Mouse (Mus musculus) embryonic facial prominence, embryonic 15.5 days (tissue): Measurements from ENCODE around the gene Mrpl30. TPM values are rescaled to one million over a fixed set of nuclear protein-coding genes. Genes with fewer than 3 reads are reported as not detected.

Experiments used
- ATAC-seq: fragments of 200-750 bp; cut with Nextera tagmentation; 2 replicates; pipeline ENCODE4 v1.8.0; 2017; ENCODE audit warnings: low read depth, moderate TSS enrichment; ENCODE audit not compliant: insufficient number of reproducible peaks, low FRiP score, low TSS enrichment
- H3K27ac ChIP-seq: fragments of 300-500 bp; sonication (generic); replicated peaks from 2 replicates; pipeline ENCODE4 v1.5.1; 2015; ENCODE audit warnings: mild to moderate bottlenecking, inconsistent platforms
- H3K27me3 ChIP-seq: fragments of 300-500 bp; sonication (generic); 2 replicates; pipeline ENCODE4 v1.6.1; 2015; ENCODE audit warnings: inconsistent platforms
- H3K36me3 ChIP-seq: fragments of 300-500 bp; sonication (generic); 2 replicates; pipeline ENCODE4 v1.6.1; 2015; ENCODE audit warnings: mild to moderate bottlenecking, inconsistent platforms
- H3K4me1 ChIP-seq: fragments of 300-500 bp; sonication (generic); 2 replicates; pipeline ENCODE4 v1.6.1; 2015; ENCODE audit warnings: inconsistent platforms
- H3K4me2 ChIP-seq: fragments of 300-500 bp; sonication (generic); replicated peaks from 2 replicates; pipeline ENCODE4 v1.6.1; 2015; ENCODE audit warnings: mild to moderate bottlenecking, inconsistent platforms
- H3K4me3 ChIP-seq: fragments of 300-500 bp; sonication (generic); replicated peaks from 2 replicates; pipeline ENCODE4 v1.5.1; 2015; ENCODE audit warnings: mild to moderate bottlenecking, inconsistent platforms
- H3K9ac ChIP-seq: fragments of 300-500 bp; sonication (generic); 2 replicates; pipeline ENCODE4 v1.6.1; 2015; ENCODE audit warnings: inconsistent platforms
- H3K9me3 ChIP-seq: fragments of 300-500 bp; sonication (generic); replicated peaks from 2 replicates; pipeline ENCODE4 v1.6.1; 2016; ENCODE audit warnings: inconsistent platforms
- WGBS: fragments of 180-500 bp; shearing (Covaris S2); methylation state at CpG from one replicate; pipeline ENCODE4 v1.1.7; 2015; 5-methylcytosine and 5-hydroxymethylcytosine counted together
- polyA plus RNA-seq: library from polyadenylated mRNA; unstranded; fragments of >200 nt; fragmentation: Nextera tagmentation; extraction: Ambion mirVana; gene quantifications from 2 replicates; pipeline ENCODE4 v1.2.1, GENCODE M21; 2015

Gene Mrpl30
- polyA plus RNA-seq, 1 experiment from 2014 or later = 239 TPM

DNA sequence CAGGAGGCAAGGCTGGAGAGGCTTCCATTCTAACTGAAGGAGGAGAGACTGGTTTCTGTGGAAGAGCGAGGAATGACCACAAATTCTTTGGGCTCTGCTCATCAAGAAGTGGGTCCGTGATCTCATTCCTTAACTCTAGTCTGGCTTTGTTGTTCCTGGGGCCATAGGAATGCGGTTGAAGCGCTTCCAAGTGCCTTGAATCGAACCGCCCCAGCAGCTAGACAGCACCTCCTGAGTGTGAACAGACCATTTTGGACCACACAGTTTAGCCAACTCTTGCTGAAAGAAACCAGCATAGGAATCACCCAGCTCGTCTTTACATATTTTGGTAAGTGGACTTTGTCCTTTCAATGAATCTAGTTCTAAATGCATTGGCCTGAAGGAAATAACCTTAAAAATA lies 18.6 kb upstream of the Mrpl30 start, which contains the start of gene Lipt1:
Gene Lipt1, plus strand, starts transcription at position 35 of the 400 bp plus-strand sequence.
- peak within 1 kb of the TSS; percentile 72 for H3K4me2 ChIP-seq

DNA sequence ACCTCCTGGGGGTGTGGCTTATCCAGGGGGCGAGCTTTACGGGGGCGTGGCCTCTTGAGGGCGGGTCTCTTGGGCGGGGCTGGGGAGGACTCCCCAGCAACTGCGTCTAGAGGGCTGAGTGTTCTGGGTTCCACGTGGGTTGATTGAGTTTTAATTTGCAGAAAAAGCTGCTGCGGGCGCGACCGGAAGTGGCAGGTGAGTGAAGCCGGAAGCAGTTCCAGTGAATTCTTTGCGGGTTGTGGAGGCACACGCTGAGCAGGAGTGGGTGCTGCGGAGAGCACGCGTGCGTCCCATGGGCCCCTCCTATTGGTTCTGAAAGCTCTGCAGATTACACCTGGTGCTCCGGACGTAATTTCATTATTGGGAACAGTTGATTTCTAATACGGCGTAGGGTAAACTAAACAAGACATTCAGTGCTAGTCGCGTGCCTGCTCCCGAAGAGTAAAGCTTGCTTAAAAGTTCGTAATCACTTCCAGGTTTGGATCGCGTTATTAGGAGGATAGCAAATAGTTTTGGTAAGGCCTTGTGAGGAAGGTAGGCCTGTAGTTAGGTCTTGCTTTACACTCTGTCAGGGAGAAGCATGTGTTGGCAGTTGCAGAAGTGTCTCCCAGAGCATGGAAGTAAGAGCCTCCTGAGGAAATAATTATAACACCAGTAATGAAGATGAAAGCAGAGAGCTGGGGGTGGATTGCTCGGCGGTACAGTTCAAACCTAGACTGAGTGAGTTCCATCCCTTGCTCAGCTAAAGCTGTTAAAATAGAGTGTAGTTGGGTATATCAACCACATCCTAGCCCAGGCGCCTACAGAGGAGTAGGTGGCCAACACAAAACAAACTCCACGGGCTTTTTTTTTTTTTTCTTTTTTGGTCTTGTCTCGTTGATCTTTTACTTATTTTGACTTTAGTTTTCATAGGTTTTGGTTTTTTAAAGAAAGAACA lies 17.9 kb upstream of the Mrpl30 start:
- peak overlapping the region; percentile 76 for H3K27ac ChIP-seq
- 5% methylated on average over 33 of the region's 33 CpGs for WGBS
- H3K27me3 ChIP-seq = no peaks in the 10 kb centered on the region
- H3K36me3 ChIP-seq = peaks cover 27% of the 10 kb centered on the region
- peak overlapping the region; percentile 72 for H3K4me2 ChIP-seq
- H3K9ac ChIP-seq = no peak overlapping the region; the same call in 1 of the 2 replicates
- ATAC-seq = peak; percentile 90
- no peaks in the 10 kb centered on the region for H3K9me3 ChIP-seq
- H3K4me3 ChIP-seq = peak overlapping the region; percentile 62
- peaks cover 10% of the 10 kb centered on the region for H3K4me1 ChIP-seq

More for the DNA sequence above, 18.6 kb upstream of the Mrpl30 start, which contains the start of gene Lipt1:
- H3K9ac ChIP-seq = no peak within 1 kb of the TSS; the same call in 1 of the 2 replicates
- no peaks in the 10 kb centered on the region for H3K27me3 ChIP-seq
- peaks cover 20% of the 10 kb centered on the region for H3K36me3 ChIP-seq
- no peaks in the 10 kb centered on the region for H3K9me3 ChIP-seq
- WGBS = 10% methylated on average over 7 of the region's 7 CpGs
- peak within 1 kb of the TSS; percentile 62 for H3K4me3 ChIP-seq
- H3K27ac ChIP-seq = peak within 1 kb of the TSS; percentile 76
- no peak for ATAC-seq
- peaks cover 10% of the 10 kb centered on the region for H3K4me1 ChIP-seq

DNA sequence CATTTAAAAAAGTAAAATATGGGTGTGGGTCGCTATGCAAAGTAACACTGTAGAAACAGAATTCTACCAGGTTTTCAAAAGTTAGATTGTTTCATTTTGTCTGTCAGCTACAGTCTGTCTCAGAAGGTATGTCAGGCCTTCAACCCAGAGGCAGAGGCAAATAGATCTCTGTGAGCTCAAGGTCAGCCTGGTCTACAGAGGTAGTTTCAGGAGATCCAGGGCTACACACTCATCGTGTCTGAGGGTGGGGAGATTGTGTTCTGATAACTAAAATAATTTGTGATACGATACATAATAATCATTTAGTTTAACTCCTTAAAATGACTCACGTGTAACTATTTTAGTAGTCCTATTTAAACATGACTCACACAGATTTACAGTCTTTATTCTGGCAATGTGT lies 17.1 kb upstream of the Mrpl30 start:
- Histone ChIP-seq H3K4me1 (peaks cover 10% of the 10 kb centered on the region), H3K4me2 (peak overlapping the region; percentile 72; the same call in 1 of the 2 replicates), H3K27me3 (no peaks in the 10 kb centered on the region), H3K9me3 (no peaks in the 10 kb centered on the region), H3K27ac (no peak overlapping the region), H3K36me3 (peaks cover 34% of the 10 kb centered on the region), H3K4me3 (peak overlapping the region; percentile 62; the same call in 1 of the 2 replicates), H3K9ac (no peak overlapping the region)
- WGBS = 90% methylated on average over 4 of the region's 4 CpGs
- ATAC-seq = no peak

DNA sequence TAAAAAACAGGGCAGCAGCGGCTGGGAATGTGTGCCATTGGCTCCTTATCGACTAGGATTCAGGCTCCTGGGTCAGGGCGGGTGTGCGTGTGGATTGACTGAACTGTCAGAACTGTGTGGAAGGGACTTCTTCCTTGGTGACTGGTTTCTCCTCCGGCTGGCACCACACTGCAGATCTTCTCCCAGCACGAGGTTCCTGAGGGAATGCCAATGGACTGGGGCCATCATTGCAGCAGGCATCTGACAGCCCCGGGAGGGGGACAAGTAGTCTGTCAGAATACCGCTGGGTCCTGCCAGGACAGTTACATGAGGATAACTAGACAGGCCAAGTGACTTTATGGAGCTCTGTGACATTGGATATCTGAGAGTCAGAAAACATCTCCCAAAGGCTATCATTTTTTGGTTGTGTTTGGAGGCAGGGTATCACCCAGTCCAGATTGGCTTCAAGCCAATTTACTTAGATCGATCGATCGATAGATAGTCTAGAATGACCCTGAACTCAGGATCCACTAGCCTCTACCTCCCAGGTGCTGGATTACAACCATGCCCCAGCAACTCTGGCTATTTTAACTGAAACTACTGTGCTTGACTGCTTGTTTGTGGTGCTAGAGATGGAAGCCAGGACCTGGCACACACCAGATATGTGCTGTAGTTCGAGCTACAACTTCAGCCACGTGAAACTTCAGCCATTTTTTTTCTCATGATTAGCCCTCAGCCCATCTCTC lies 12.4 kb upstream of the Mrpl30 start:
- ATAC-seq = no peak
- Histone ChIP-seq H3K27me3 (no peaks in the 10 kb centered on the region), H3K9me3 (no peaks in the 10 kb centered on the region), H3K4me3 (no peak overlapping the region), H3K4me2 (no peak overlapping the region), H3K9ac (no peak overlapping the region), H3K36me3 (peaks cover 64% of the 10 kb centered on the region), H3K4me1 (peaks cover under 1% of the 10 kb centered on the region; the same call in 1 of the 2 replicates), H3K27ac (no peak overlapping the region)
- 94% methylated on average over 13 of the region's 13 CpGs for WGBS

DNA sequence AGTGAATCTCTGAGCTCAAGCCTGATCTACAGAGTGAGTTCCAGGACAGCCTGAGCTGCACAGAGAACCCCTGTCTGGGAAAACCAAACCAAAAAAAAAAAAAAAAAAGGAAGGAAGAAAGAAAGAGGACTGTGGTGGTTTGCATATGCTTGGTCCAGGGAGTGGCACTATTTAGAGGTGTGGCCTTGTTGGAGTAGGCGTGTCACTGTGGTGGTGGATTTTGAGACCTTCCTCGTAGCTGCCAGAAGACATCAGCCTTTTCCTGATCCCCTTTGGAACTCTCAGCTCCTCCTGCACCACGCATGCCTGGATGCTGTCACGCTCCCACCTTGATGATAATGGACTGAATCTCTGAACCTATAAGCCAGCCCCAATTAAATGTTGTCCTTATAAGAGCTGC lies 6.9 kb upstream of the Mrpl30 start:
- ATAC-seq = no peak
- Histone ChIP-seq H3K9ac (no peak overlapping the region), H3K4me3 (no peak overlapping the region), H3K9me3 (no peaks in the 10 kb centered on the region), H3K36me3 (peaks cover 45% of the 10 kb centered on the region), H3K27me3 (no peaks in the 10 kb centered on the region), H3K27ac (no peak overlapping the region), H3K4me2 (no peak overlapping the region), H3K4me1 (no peaks in the 10 kb centered on the region)
- WGBS = 82% methylated on average over 4 of the region's 4 CpGs

DNA sequence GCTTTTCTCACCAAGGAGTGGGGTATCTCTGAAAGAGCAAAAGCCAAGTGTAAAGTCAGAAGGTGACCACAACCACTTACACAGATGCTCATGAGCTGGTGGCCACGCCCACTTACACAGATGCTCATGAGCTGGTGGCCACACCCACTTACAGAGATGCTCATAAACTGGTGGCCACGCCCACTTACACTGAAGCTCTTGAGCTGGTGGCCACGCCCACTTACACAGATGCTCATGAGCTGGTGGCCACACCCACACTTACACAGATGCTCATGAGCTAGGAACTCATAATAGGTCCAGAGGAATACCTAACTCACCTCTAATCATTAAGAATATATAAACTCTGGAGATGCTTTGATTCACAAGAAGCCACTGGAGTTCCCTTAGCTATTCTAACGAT lies 5.8 kb upstream of the Mrpl30 start:
- Histone ChIP-seq H3K27ac (no peak overlapping the region), H3K9ac (no peak overlapping the region), H3K4me1 (peaks cover 5% of the 10 kb centered on the region), H3K36me3 (peaks cover 36% of the 10 kb centered on the region), H3K9me3 (no peaks in the 10 kb centered on the region), H3K4me2 (no peak overlapping the region), H3K4me3 (no peak overlapping the region), H3K27me3 (no peaks in the 10 kb centered on the region)
- ATAC-seq = no peak
- 74% methylated on average over 4 of the region's 4 CpGs for WGBS

DNA sequence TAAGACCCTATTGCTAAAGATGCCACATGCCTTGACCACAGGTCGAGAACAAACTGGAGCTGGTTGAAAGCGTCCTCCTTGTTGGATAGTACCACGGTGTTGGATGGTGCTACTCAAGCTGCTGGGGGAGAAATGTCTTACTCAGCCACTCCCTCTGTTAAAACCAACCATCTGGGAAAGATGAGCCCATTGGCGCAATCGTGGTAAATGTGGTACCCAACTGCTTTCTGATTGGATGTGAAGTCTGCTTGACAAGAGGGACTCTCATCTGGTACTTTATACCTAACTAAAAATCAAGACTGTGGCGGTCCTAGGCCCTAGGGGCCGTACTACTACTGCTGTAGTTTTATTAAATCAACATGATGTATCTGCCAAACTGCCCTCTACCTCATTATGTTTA lies 1.1 kb upstream of the Mrpl30 start:
- WGBS = 82% methylated on average over 7 of the region's 7 CpGs
- ATAC-seq = no peak
- peaks cover 17% of the 10 kb centered on the region for H3K4me1 ChIP-seq

DNA sequence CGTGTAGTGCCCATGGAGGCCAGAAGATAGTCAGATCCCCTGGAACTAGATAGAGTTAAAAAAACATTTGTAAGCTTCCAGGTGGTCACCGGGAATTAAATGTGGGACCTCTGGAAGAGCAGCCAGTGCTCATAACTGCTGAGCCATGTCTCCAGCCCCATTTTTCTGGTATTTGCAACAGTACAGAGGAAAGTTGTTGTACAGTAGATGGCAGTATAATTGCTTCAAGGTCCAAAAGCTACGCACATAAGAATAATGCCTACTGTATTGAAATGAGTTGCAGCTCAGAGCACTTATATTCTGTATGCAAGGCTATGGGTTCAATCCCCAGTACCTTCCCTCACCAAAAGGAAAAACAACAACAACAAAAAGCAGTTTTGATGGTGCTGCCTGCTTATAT lies 1.1 kb downstream of the Mrpl30 start:
- H3K27ac ChIP-seq = no peak overlapping the region
- no peaks in the 10 kb centered on the region for H3K9me3 ChIP-seq
- no peak for ATAC-seq
- H3K4me3 ChIP-seq = peak overlapping the region; percentile 78
- H3K27me3 ChIP-seq = no peaks in the 10 kb centered on the region
- peak overlapping the region; percentile 71 for H3K4me2 ChIP-seq
- H3K9ac ChIP-seq = no peak overlapping the region
- 52% methylated on average over 3 of the region's 3 CpGs for WGBS
- peaks cover 17% of the 10 kb centered on the region for H3K4me1 ChIP-seq
- H3K36me3 ChIP-seq = peaks cover 22% of the 10 kb centered on the region

More for the DNA sequence above, 1.1 kb upstream of the Mrpl30 start:
- H3K4me3 ChIP-seq = peak overlapping the region; percentile 78
- H3K36me3 ChIP-seq = peaks cover 11% of the 10 kb centered on the region
- no peaks in the 10 kb centered on the region for H3K9me3 ChIP-seq
- H3K9ac ChIP-seq = peak overlapping the region; percentile 53; the same call in 1 of the 2 replicates
- H3K27ac ChIP-seq = 0 out of 2 replicates have a peak overlapping the region, but pooled peaks have one; percentile 89
- H3K27me3 ChIP-seq = no peaks in the 10 kb centered on the region
- H3K4me2 ChIP-seq = peak overlapping the region; percentile 71

DNA sequence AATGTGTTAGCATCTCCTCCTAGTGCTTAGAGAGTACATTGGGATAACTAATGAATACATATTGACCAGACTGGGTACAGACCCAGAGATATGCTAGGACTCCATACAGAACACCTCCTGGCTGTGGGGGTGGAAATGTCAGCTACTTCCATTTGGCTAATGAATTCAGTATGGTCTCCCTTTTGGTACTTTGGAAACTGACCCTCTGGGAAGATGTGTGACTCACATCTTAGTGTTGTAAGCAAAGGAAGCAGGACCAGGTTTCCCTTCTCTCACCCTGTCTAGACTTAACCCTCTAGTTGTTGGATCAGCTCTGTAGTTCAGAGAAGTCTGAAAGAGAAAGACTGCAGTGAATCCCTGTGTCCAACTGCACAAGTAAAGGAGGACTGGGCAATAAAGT lies 4.3 kb downstream of the Mrpl30 start:
- Histone ChIP-seq H3K27me3 (no peaks in the 10 kb centered on the region), H3K9me3 (no peaks in the 10 kb centered on the region), H3K4me2 (no peak overlapping the region), H3K4me3 (no peak overlapping the region), H3K27ac (no peak overlapping the region), H3K9ac (no peak overlapping the region), H3K4me1 (peaks cover 11% of the 10 kb centered on the region), H3K36me3 (peaks cover 43% of the 10 kb centered on the region)
- no peak for ATAC-seq

DNA sequence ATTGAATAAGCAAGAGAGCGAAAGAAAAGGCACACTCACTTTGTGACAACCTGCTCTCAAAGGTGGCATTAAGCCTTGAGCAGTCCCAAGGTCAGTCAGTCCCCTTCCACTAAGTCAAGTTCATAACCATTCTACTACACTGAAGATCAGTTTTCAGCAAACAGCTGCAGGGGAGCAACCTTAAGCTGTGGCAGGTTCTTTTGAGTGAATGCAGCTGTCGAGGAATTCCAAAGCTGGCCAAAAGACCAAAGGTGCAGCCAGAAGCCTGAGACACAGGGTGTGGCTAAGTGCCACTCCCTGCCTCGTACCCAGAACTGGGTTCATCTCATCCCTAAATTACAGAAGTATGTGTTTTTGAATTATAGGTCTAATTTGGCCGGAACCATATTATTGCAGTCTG lies 9.5 kb downstream of the Mrpl30 start:
- no peaks in the 10 kb centered on the region for H3K4me1 ChIP-seq
- H3K4me3 ChIP-seq = no peak overlapping the region
- H3K36me3 ChIP-seq = peaks cover 40% of the 10 kb centered on the region
- no peak overlapping the region for H3K9ac ChIP-seq
- no peak overlapping the region for H3K27ac ChIP-seq
- no peak for ATAC-seq
- H3K27me3 ChIP-seq = no peaks in the 10 kb centered on the region
- H3K9me3 ChIP-seq = no peaks in the 10 kb centered on the region
- H3K4me2 ChIP-seq = no peak overlapping the region
- WGBS = 76% methylated on average over 4 of the region's 4 CpGs

DNA sequence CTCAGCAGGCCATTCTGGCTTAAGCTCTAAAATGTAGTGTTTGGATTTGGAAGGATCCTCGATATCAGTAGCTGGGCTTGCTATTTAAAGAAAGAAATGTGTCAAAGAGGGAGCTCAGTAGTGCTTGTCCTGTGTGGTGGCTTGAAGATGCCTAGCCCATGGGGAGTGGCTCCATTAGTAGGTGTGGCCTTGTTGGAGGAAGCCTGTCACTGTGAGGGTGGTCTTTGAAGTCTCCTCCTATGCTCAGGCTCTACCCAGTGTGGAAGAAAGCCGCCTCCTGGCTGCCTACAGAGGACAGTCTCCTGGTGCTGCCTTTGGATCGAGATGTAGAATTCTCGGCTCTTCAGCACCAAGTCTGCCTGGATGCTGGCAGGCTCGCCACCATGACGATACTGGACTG lies 10.0 kb downstream of the Mrpl30 start:
- Histone ChIP-seq H3K4me2 (no peak overlapping the region), H3K4me1 (no peaks in the 10 kb centered on the region), H3K9ac (no peak overlapping the region), H3K9me3 (no peaks in the 10 kb centered on the region), H3K27me3 (no peaks in the 10 kb centered on the region), H3K36me3 (peaks cover 36% of the 10 kb centered on the region), H3K27ac (no peak overlapping the region), H3K4me3 (no peak overlapping the region)
- peak; percentile 57 for ATAC-seq
- 61% methylated on average over 6 of the region's 6 CpGs for WGBS
